Mouse (Mus musculus) left cerebral cortex, adult 11 months (tissue): Measurements from ENCODE around the gene Chtf18.

Experiments used
- DNase-seq: peaks from one replicate; pipeline ENCODE4 v3.0.0; 2022; ENCODE audit warnings: low spot score

The Chtf18 gene

DNA sequence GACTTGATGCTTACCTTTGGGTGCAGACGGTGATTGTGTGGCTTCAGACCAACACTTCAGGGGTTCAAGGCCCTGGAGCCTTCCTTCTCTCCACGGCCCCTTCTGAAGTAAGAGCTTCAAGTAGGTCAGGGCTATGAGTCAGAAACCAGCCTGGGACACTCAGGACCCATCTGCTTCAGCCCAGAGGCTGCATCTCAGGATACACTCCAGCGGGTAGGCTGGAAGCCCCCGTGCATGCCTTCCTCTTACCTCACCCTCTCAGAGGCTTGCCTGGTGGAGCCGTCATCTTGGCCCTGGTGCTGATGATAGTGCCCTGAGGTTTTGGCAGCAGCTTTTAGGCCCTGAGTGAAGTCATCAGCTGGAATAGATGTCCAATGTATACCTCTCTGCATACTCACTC lies 8.0 kb upstream of the Chtf18 start:
- DNase-seq, result no peak

DNA sequence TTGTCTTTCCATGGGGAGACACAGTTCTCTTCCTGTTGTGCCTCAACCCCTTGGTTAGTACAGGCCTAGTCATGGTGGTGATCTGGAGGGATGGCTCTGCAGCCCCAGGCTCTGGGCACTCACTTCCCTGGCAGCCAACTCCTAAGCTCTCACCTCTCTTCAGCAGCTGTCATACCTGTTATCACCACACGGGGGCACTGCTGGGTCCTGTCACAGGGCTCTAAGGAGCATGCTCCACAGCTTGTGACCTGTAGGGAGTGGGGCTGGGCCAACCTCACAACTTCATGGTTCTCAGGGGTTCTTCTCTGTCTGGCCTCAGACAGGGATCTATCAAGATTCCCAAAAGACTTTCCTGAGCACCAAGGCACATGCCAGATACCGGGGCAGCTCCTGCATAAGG lies 4.9 kb upstream of the Chtf18 start:
- peak; percentile 71 for DNase-seq

GRCm38 (mm10) chr17:25728009-25728270 lies 721 bp upstream of the Chtf18 start:
- no peak for DNase-seq

DNA sequence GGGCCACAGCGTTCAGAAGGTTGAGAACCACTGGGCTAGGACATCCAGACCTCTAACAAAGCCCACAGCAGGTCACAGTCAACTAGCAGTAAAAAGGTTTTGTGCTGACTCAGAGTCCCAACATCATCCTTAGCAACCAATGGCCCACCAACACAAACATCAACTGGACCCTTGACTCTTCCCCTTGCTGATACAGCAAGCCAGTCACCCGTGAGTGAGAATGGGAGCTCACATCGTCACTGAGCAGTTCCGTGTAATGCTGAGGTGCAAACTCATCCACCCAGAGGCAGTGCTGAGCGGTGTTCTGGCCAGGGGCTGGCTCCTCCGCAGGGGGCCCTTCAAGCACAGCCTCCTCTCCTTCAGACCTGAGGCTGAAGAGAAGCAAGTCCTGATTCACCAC lies 2.0 kb downstream of the Chtf18 start:
- DNase-seq, result no peak

GRCm38 (mm10) chr17:25723919-25724318 lies 3.3 kb downstream of the Chtf18 start:
- DNase-seq, result no peak

- no peak for DNase-seq
These were observed 3.7 kb downstream of the Chtf18 start for GRCm38 (mm10) chr17:25723470-25723869.

- no peak for DNase-seq
These were observed 5.7 kb downstream of the Chtf18 start for GRCm38 (mm10) chr17:25721476-25721875.

- no peak for DNase-seq
These were observed 9.5 kb downstream of the Chtf18 start for GRCm38 (mm10) chr17:25717691-25718090.

DNA sequence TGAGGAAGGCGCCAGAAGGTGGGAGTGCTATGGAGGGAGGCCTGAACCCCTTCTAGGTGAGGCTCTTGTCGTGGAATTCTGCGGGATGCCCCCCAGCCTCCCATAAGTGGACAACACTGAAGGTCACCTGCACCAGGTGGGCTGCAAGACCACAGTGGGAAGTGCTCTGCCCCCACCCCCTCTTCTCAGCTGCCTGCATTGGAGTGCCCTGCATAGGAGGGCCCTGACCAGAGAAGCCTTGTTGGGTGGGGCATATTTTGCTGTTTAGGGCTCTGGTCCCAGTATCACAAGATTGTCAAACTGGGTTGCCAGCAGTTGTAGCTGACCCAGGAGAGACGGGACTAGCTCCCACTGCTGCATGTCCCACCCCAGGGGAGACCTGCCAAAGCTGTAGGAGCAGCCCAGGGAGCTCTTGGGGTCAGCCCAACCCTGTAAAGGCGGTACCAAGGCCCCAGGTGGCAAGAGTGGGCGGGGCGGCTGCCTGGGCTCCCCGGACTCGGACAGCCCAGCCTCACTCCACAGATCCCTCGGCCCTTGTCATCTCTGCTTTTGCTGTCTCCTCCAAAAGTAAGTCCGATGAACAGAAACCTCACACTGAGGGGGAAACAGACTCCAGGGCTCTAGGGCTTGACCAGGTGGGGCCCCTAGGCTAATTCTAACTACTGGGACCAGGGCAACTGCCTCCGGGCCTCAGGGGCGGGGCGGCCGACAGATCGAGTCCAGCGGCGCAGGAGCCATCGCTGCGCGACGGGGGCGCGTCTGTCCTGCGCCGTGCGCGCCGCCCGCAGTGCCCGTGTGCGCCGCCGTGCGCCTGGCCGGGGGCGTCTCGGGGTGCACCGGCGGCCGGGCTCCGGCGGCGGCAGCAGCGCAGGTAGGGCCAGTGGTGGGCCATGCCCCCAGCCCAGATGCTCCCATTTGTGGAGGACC lies 10.2 kb downstream of the Chtf18 start, which contains the start of gene Gng13:
Gene Gng13 (plus strand): TSS at position 461 of the 927 bp plus-strand sequence.
- no peak for DNase-seq

- no peak for DNase-seq
These were observed 11.1 kb downstream of the Chtf18 start for GRCm38 (mm10) chr17:25716130-25716529.

GRCm38 (mm10) chr17:25715627-25716026 lies 11.6 kb downstream of the Chtf18 start:
- DNase-seq, result no peak

DNA sequence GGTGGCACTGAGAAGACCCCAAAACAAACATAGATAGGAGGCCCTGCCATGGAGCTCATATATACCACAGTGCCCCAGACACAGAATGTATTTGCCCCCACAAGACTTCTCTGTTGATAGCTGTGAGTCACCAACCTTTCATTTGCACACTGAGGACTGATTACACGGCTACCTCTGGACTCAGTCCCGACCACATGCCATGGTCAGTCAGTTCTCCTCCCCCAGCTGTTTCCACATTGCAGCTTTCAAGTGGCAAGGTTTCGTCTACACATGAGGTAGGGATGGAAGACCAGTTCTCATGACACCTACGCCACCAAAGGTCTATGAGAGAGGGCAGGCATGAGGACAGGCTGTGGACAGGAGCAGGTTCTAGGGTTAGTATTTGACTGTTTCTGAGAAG lies 16.1 kb downstream of the Chtf18 start:
- DNase-seq, result no peak

DNA sequence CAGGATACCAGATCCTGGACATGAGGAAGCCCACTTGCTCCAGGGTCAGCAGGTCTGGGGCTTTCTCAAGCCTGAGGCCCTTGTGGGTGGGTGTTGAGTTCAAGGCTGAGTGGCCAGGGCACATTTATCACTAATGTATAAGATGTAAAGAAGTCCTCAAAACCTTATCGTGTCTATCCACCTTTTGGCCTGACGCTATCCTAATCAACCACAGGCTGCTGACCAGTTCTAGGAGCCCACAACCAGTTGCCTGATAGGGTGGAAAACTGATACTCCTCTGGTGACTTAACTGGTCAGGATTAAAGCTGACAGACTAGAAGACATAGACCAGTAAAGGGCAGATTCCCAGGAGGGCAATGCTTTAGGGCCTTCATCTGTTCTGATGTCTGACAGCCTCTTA lies 17.2 kb downstream of the Chtf18 start:
- no peak for DNase-seq

GRCm38 (mm10) chr17:25700863-25701496 lies 26.2 kb downstream of the Chtf18 start:
- no peak for DNase-seq

- peak; percentile 64 for DNase-seq
These were observed 28.8 kb downstream of the Chtf18 start for GRCm38 (mm10) chr17:25698446-25698845.

DNA sequence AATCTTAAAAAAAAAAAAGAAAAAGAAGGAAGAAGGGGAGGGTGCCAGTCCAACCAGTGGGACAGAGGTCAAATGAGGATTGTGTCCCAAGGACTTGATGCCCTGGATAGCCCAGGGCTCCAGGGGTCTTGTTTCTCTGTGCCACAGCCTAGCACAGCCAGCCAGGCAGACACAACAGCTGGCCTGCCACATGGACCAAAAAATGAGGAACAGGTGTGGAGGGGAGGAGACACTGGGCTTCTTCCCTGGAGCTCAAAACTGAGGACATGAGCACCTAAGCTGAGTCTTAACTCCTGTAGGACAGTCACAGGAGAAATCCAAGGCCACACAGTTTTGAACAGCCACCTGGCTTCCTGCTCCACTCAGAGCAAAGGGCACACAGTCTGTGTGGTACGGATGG lies 31.0 kb downstream of the Chtf18 start:
- DNase-seq, result no peak

GRCm38 (mm10) chr17:25688922-25689321 lies 38.3 kb downstream of the Chtf18 start:
- DNase-seq, result no peak

DNA sequence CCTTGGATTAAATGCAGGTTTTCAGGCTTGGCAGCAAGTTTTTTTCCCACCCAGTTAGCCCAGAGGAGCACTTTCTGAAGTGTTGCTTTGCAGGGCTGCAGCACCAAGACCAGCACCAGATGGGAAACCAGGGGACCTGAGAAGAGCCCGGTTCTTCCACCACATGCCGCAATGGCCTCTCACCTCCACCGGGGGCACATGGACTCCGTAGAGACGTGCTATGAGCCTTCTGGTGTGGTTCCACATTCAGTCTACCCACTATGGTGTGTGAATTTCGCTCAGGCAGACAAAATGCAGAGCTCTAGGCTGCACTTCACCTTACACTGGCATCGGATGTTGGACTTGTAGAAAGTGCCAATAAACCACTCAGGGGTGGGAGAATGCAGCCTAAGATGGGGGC lies 40.9 kb downstream of the Chtf18 start:
- no peak for DNase-seq

DNA sequence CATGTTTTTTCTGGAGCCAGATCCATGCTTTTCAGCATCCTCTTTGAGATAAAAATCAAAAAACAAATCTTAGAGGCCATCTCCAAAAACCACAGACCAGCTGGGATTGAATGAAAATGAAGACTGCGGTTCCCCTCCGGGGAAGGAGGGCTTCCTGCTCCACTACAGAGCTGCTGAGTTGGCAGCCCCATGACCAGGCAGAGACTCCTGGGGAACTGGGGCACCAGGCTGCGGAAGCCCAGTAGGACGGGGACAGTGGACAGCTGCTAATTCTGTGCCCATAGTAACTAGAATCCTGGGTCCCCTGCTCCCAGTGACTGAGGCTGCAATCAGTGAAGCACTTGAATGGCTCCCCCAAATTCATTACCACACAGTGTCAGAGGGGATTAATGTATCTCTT lies 45.6 kb downstream of the Chtf18 start:
- no peak for DNase-seq

- DNase-seq, result no peak
These were observed 47.4 kb downstream of the Chtf18 start for GRCm38 (mm10) chr17:25679818-25680217.

GRCm38 (mm10) chr17:25677969-25678368 lies 49.2 kb downstream of the Chtf18 start:
- DNase-seq, result no peak

- no peak for DNase-seq
These were observed 54.2 kb downstream of the Chtf18 start for GRCm38 (mm10) chr17:25672982-25673381.
